Mouse (Mus musculus): ENCODE measurements at regions not wholly inside any gene's neighbourhood (a gene's known extent, or its start where the extent isn't known, plus 50 kb on each side); places are given as distances from the start of the nearest gene placed in this dataset.

- no peak for DNase-seq (ENCODE audit: low spot score)
These were observed 188.9 kb downstream of the Gm5426 start for GRCm38 (mm10) chr10:96325297-96325696.

DNA sequence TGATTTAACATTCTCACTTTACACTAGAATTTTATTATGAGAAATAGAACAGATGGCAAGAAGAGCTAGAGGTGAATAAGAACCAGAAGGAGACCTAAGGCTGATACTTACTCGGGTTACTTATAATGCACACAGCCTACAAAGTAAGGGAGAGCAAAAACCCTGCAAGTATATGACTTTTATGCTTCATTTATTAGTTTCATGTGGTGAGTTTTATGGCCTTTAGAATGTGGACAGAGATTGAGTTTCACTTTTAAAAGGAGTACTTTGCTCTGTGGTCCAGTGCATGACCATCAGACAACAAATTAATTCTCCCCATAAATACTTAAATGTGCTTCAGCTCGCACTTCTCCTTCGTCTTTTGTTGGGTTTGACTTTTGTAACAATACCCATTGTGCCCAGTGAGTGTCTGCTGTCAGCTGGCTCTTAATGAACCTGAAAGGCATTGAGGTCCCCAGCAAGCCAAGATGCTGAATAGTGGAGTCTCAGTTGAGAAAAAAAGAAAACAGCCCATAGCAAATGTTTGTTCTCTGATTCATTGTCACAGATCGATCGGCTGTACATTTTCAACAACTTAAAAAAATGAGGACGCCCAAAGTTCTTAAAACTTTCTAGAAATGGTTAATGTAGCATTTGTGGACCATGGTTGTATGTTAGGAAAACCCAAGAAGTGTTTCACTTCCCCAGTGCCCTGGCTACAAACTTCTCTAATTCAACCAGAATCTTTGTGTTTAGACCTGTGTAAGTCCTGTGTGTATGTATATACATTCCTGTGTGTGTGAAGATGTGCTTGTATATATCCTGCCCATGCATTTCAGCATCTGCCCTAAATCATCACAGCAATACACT, 194.5 kb downstream of the Gm5426 start:
- no peak for DNase-seq (ENCODE audit: low spot score)

DNA sequence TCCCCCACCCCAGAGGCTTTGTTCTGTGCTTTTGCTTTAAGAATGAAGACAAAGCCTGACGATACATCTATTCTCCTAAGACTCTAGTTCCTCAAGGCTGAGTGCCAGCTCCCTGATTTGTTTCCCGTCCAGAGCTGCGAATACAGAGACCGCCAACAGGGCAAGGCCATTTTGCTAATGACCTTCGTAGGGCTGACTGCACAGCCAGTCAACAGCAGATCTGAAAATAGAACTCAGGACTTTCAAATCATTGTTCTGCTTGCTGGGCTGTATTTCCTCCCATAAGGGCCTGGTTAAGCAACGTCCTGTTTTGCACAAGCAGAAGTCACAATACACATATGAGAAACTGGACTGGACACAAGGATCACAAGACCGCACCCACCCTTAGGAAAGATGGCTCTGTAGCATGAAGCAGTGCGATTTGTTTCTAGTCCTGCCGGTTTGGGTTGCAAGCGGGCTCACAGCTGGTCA, 196.4 kb downstream of the Gm5426 start:
- no peak for DNase-seq (ENCODE audit: low spot score)

- no peak for DNase-seq (ENCODE audit: low spot score)
These were observed 196.8 kb downstream of the Gm5426 start for GRCm38 (mm10) chr10:96333224-96333623.

DNA sequence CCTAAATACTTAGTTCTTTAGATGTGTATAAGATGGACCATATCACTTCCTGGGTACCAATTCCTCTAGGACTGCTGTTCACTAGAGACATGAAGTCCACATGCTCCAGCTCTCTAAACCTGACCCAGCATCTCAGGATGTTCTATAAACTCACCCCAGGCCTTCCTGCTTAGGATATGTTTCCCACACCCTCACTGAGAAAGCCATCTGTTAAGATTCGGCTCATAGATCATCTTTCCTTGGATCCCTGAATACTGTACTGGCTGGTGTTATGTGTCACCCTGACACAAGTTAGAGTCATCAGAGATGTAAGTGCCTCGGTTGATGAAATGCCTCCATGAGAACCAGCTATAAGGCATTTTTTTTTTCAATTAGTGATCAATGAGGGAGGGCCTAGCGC, 199.9 kb downstream of the Gm5426 start:
- no peak for DNase-seq (ENCODE audit: low spot score)

DNA sequence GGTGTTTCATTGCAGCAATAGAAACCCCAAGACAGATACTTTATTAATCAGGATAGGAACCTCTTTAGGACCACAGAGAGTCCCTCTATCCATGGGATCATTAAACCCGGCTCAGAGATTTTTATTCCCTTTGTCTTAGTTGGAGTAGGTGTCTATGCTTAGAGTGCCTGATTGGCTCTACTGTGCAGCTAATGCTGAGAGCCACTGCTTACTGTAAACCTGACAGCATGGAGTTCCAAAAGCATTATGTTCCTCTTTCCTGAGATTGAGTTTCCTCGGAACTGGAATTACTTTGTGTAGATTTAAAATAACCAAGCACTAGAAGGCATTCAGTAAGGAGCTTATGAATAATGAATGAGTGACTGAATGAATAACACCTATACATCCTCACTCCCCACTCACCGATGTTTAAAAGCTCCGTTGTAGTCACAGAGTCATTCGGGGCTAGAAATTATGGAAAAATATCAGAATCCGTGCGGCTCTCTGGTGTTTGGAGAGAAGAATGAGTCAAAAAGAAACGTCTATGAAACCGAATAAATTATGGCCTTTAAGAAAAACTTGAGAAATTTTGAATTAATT, 200.8 kb downstream of the Gm5426 start:
- no peak for DNase-seq (ENCODE audit: low spot score)

- no peak for DNase-seq (ENCODE audit: low spot score)
These were observed 201.6 kb downstream of the Gm5426 start for GRCm38 (mm10) chr10:96337797-96338608.

DNA sequence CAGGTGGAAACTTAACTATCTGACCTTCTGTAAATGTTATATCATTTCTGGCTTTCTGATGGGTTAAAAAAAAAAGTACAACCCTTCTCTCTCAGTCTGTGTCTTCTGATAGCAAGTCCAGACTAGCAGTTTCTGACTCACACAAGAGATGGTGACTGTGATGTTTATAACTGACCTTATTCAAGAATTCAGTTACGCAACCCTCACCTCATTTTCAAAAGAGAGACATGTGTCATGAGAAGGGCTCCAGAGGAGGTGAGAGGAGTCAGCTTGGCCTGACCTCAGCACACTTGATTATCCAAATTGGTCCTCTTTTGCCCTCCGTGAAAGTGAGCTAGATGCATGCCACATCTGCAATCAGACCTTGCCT, 202.2 kb downstream of the Gm5426 start:
- no peak for DNase-seq (ENCODE audit: low spot score)

DNA sequence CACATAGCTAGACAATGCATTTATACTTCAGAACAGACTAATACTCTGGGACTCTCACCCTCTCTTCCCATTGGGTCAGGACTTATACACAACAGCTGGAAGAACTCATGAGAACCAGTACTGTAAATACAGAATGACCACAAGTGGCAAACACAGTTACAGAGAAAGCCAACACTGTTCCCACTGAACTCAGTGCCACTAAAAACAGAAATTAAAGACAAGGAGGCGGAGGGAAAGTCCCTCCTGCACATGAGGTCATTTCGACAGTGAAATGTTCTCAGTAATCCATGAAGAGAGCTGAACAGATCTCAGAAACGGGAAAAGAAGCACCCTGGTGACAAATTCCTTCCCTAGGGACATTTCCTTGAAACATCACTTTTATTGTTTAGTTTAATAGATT, 206.1 kb downstream of the Gm5426 start:
- no peak for DNase-seq (ENCODE audit: low spot score)

DNA sequence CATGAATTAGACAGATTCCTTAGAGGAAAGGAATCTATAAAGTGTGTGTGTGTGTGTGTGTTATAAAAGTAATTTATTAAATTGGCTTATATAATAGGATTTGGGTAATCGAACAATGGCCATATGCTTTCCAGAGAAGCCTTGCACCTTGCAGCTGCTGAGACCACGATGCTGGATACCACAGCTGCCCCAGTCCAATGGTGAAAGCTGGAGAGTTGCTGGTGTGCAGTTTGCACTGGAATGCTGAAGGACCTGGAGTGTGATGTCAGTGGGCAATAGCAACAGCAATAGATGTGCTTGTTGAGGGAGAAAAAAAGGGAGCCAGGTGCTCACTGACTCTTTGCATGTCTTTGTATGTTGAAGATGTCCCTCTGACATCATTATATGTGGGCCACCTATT, 207.3 kb downstream of the Gm5426 start:
- no peak for DNase-seq (ENCODE audit: low spot score)

DNA sequence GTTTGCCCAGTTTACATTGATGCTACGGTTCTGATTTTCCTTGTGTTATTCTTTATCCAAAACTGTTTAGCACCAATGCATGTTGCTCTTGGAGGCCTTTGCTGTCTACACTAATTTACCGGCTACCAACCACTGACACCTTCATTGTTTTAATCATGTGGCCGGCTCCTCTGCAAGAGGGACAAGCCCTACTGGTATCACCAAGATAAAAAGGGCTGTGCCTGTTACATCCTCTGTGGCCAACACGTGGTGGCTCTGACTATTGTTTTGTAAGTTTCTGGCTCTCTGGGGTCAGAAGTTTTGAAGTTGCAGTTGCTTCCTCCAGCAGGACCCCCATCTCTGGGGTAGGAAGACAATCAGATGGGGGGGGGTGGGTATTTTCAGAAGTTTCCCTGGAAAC, 214.3 kb downstream of the Gm5426 start:
- no peak for DNase-seq (ENCODE audit: low spot score)

GRCm38 (mm10) chr10:96351320-96351719, 214.9 kb downstream of the Gm5426 start:
- no peak for DNase-seq (ENCODE audit: low spot score)

DNA sequence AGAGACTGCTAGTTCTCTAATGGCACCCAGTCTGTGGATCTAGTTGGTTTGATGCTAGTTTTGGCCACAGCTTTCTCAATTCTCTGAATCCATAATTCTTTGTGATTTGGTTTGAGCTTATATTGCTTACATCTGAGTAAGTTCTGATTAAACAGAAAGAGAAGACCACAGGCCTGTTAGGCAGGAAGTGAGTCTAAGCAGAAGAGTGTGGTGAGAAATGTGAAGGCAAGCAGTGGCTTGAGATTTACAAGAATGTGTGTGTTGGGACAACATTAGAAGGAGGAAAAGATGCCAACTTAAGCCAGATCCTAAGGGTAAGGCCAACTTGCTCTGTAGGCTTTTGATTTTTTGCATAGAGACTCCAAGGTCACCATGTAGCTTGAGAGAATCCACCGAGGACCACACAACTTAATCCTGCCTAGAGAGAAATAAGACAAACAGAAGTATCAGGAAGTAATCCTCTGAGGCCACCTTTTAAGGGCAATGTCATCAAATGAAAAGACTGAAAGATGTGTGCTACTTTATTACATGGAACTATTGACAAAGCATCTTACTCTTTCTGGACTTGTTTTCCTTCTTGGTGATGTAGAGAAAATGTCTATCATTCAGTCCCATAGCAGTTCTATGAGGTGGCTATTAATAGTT, 220.7 kb downstream of the Gm5426 start:
- no peak for DNase-seq (ENCODE audit: low spot score)

DNA sequence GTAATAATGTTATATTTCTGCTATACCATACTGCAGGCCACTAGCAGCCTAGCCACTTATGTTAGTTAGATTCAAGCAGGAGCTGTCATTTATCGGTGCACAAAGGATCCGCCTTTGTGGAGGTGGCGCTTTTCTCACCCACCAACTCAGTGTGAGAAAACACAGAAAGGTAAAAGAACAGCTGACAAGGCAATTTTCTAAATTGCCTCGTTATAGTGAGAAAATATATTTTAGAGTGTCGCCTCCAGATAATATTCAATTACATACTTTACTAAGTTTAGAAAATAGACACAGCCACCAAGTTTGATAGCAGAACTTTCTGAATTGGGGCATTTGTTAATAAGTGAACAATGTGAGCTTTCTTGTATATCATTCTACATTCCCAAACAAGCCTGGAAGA, 221.2 kb downstream of the Gm5426 start:
- DNase-seq (ENCODE audit: low spot score), result no peak

DNA sequence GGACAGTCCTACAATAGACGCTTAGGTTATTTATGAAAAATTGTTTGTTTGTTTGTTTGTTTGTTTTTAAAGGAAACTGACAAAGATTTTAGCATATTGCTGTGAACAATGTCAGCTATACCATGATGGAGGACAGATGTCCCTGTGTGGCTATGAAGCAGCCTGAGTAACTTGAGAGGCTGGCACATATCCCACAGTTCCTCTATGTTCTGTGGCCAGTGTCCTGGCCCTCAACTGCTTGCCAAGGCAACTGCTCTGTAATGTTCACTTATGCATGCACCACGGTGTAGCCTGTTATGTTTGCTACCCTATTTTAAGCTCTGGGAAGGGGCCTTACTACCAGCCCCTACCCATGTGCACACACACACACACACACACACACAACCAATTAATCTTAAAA, 222.6 kb downstream of the Gm5426 start:
- no peak for DNase-seq (ENCODE audit: low spot score)

DNA sequence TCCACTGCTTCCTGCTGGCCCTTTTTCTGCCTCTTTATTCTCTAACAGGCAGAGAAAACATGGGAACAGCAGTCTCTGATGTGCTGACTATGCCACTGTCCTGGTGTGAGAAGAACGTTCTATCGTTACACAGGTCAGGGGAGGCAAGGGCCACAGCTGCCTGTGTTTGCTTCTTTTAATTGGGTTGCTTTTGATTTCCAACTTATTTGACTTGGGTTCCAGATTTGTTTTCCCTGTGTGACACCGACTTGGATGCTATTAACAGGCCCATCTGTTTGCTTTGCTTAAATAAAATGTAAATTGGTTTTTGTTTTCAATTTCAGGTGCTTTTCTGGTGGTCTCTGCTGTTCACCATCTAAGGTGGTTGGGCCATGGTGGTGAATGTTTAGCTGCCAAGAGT, 225.8 kb downstream of the Gm5426 start:
- DNase-seq (ENCODE audit: low spot score), result no peak

GRCm38 (mm10) chr10:96363867-96364266, 227.5 kb downstream of the Gm5426 start:
- DNase-seq (ENCODE audit: low spot score), result no peak

DNA sequence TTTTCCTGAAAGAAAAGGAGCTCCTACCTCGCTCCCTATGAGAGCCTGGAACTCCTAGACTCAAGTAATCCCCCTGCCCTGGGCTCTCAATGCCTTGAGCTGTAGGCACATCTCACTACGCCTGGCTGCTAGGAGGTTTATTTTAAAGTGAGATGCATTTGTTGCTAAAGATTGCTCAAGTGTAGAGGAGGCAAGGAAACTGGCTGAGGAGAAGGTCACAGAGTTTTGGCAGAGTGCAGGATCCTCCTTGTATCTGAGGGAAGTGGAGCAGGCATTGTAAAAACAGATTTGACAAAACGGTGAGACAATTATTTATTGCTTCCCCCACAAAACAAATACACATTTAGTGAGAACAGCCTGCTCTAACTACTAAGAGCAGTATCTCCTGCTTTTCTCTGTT, 228.7 kb downstream of the Gm5426 start:
- no peak for DNase-seq (ENCODE audit: low spot score)

DNA sequence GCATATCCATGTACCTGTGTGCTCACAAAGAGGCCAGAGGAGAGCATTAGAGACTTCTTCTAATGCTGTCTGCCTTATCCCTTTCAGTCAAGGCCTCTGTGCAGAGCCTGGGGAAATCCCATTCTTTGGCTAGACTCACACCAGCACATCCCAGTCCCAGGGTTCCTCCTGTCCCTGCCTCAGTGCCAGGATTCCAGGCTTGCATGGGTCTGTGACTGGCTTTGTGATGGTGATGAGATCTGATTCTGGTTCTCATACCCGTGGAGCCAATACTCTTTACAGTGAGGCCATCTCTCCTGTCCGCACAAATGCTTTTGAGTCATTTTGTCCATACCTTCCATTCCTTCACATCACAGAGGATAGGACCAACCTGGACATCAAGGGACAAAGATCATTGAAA, 230.5 kb downstream of the Gm5426 start:
- DNase-seq (ENCODE audit: low spot score), result no peak

DNA sequence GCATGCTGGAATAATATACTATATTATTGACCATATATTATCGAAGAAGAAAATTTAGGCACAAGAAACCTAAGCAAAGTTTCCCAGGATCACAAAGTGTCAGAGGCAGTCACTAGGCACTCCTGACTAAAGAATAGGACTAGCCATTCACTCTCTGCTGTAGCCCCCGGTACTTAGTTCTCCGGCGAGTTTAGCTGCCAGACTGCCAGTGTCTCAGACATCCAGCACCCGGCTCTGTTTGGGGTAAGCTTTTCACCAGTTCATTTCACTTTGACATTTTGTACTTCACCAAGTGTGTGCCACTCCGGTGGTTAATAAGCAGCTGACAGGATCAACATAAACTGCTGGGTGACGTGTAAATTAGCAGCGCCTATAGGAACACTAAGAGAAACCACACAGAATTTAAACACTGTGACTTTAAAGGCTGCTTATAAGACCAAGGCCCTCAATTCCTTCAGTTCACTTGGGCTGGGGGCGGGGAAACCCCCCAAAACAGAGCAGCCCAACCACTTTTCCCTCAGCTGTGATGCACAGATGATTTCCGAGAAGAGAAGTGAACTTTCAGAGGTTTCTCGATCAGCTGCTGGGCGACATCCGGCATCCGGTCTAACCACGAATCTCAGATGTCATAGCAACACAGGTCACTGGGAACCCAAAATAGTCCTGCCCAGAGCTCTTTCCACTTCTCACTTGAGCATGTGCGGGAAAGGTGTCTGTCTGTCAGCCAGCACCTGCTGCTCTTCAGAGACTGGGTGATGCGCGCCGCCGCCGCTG, 234.3 kb downstream of the Gm5426 start:
- DNase-seq (ENCODE audit: low spot score), result no peak

DNA sequence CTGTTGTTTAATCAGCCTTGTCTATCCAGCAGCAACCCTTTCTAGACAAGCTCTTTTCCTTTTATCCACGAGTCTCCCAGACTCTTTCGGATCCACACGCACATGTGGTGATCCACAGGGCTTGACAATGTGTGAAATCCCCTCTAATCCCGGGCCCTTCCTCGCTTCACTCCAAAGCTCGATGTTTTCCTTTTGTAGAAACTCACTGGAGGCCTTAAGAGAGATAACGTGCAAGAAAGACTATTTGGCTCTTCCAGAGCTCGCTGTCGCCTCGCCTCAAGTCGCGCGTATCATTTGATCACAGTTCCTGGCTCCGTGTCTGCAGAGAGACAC, 234.9 kb downstream of the Gm5426 start:
- DNase-seq (ENCODE audit: low spot score), result no peak
